Mouse (Mus musculus) kidney, embryonic 16.5 days (tissue): ENCODE measurements at regions not wholly inside any gene's neighbourhood (a gene's known extent, or its start where the extent isn't known, plus 50 kb on each side); places are given as distances from the start of the nearest gene placed in this dataset.

Experiments
- ATAC-seq: fragments of 200-750 bp; cut with Nextera tagmentation; 2 replicates; pipeline ENCODE4 v1.8.0; 2017; ENCODE audit warnings: moderate TSS enrichment; ENCODE audit not compliant: low FRiP score, low TSS enrichment
- H3K27ac ChIP-seq: fragments of 300-500 bp; sonication (generic); 2 replicates; pipeline ENCODE4 v1.5.1; 2014; ENCODE audit warnings: low read length
- H3K27me3 ChIP-seq: fragments of 300-500 bp; sonication (generic); 2 replicates; pipeline ENCODE4 v1.6.1; 2014; ENCODE audit warnings: low read length, control low read depth, mixed read lengths; ENCODE audit not compliant: insufficient read depth
- H3K36me3 ChIP-seq: fragments of 300-500 bp; sonication (generic); 2 replicates; pipeline ENCODE4 v1.6.1; 2014; ENCODE audit warnings: low read length, control low read depth, mixed read lengths; ENCODE audit not compliant: insufficient read depth
- H3K4me1 ChIP-seq: fragments of 300-500 bp; sonication (generic); 2 replicates; pipeline ENCODE4 v1.6.1; 2014; ENCODE audit warnings: low read length, control low read depth, mixed read lengths; ENCODE audit not compliant: insufficient read depth
- H3K4me2 ChIP-seq: fragments of 300-500 bp; sonication (generic); replicated peaks from 2 replicates; pipeline ENCODE4 v1.6.1; 2014; ENCODE audit warnings: low read depth, low read length
- H3K4me3 ChIP-seq: fragments of 300-500 bp; sonication (generic); 2 replicates; pipeline ENCODE4 v1.5.1; 2014; ENCODE audit warnings: mild to moderate bottlenecking, low read length
- H3K9ac ChIP-seq: fragments of 300-500 bp; sonication (generic); replicated peaks from 2 replicates; pipeline ENCODE4 v1.6.1; 2014; ENCODE audit warnings: low read length
- H3K9me3 ChIP-seq: fragments of 300-500 bp; sonication (generic); 2 replicates; pipeline ENCODE4 v1.6.1; 2016; ENCODE audit warnings: low read length, control low read depth
- WGBS: fragments of 180-500 bp; shearing (Covaris S2); extraction: QIAGEN DNeasy Blood & Tissue Kit; methylation state at CpG from one replicate; pipeline ENCODE4 v1.1.7; 2014; 5-methylcytosine and 5-hydroxymethylcytosine counted together

- no peaks in the 10 kb centered on the region for H3K9me3 ChIP-seq
- no peaks in the 10 kb centered on the region for H3K36me3 ChIP-seq
- H3K27me3 ChIP-seq, result no peaks in the 10 kb centered on the region; the same call in 1 of the 2 replicates
- H3K27ac ChIP-seq, result no peak overlapping the region
- no peak overlapping the region for H3K4me3 ChIP-seq
- 85% methylated on average over 1 of the region's 1 CpGs for WGBS
- 0 out of 2 replicates have a peak, but pooled peaks cover 4% of the 10 kb centered on the region for H3K4me1 ChIP-seq
- no peak overlapping the region for H3K4me2 ChIP-seq
- no peak overlapping the region for H3K9ac ChIP-seq
- ATAC-seq, result no peak
Observed at GRCm38 (mm10) chr16:30879878-30880277, 201.4 kb downstream of the Xxylt1 start.

GRCm38 (mm10) chr16:30880682-30881081 lies 200.6 kb downstream of the Xxylt1 start:
- no peaks in the 10 kb centered on the region; the same call in 1 of the 2 replicates for H3K27me3 ChIP-seq
- no peak overlapping the region for H3K4me2 ChIP-seq
- 0 out of 2 replicates have a peak, but pooled peaks cover 2% of the 10 kb centered on the region for H3K4me1 ChIP-seq
- ATAC-seq, result no peak
- no peaks in the 10 kb centered on the region for H3K9me3 ChIP-seq
- H3K27ac ChIP-seq, result no peak overlapping the region
- H3K4me3 ChIP-seq, result no peak overlapping the region
- 67% methylated on average over 3 of the region's 3 CpGs for WGBS
- no peak overlapping the region for H3K9ac ChIP-seq
- no peaks in the 10 kb centered on the region for H3K36me3 ChIP-seq

GRCm38 (mm10) chr16:30881186-30881585 lies 200.0 kb downstream of the Xxylt1 start:
- Histone ChIP-seq H3K27me3 (no peaks in the 10 kb centered on the region; the same call in 1 of the 2 replicates), H3K36me3 (no peaks in the 10 kb centered on the region), H3K27ac (no peak overlapping the region), H3K9ac (no peak overlapping the region), H3K4me3 (no peak overlapping the region), H3K4me1 (no peaks in the 10 kb centered on the region), H3K9me3 (no peaks in the 10 kb centered on the region), H3K4me2 (no peak overlapping the region)
- ATAC-seq, result no peak
- 24% methylated on average over 5 of the region's 5 CpGs for WGBS

GRCm38 (mm10) chr16:30883490-30884188 lies 197.6 kb downstream of the Xxylt1 start:
- H3K36me3 ChIP-seq, result no peaks in the 10 kb centered on the region
- no peak overlapping the region for H3K4me3 ChIP-seq
- no peak overlapping the region for H3K4me2 ChIP-seq
- H3K4me1 ChIP-seq, result no peaks in the 10 kb centered on the region
- no peaks in the 10 kb centered on the region for H3K9me3 ChIP-seq
- no peak for ATAC-seq
- no peak overlapping the region for H3K9ac ChIP-seq
- no peaks in the 10 kb centered on the region; the same call in 1 of the 2 replicates for H3K27me3 ChIP-seq
- 75% methylated on average over 13 of the region's 13 CpGs for WGBS
- H3K27ac ChIP-seq, result no peak overlapping the region

- no peaks in the 10 kb centered on the region for H3K4me1 ChIP-seq
- H3K9me3 ChIP-seq, result no peaks in the 10 kb centered on the region
- H3K4me2 ChIP-seq, result no peak overlapping the region
- H3K27me3 ChIP-seq, result no peaks in the 10 kb centered on the region; the same call in 1 of the 2 replicates
- H3K36me3 ChIP-seq, result no peaks in the 10 kb centered on the region
- ATAC-seq, result no peak
- H3K9ac ChIP-seq, result no peak overlapping the region
- 51% methylated on average over 6 of the region's 6 CpGs for WGBS
- H3K27ac ChIP-seq, result no peak overlapping the region
- no peak overlapping the region for H3K4me3 ChIP-seq
Observed at GRCm38 (mm10) chr16:30884189-30884551, 197.1 kb downstream of the Xxylt1 start.

GRCm38 (mm10) chr16:30886982-30887381 lies 194.2 kb downstream of the Xxylt1 start:
- H3K9ac ChIP-seq, result no peak overlapping the region
- H3K27me3 ChIP-seq, result no peaks in the 10 kb centered on the region; the same call in 1 of the 2 replicates
- no peak for ATAC-seq
- peaks cover 7% of the 10 kb centered on the region; the same call in 1 of the 2 replicates for H3K9me3 ChIP-seq
- H3K4me2 ChIP-seq, result no peak overlapping the region
- no peak overlapping the region for H3K4me3 ChIP-seq
- no peaks in the 10 kb centered on the region for H3K4me1 ChIP-seq
- 54% methylated on average over 1 of the region's 1 CpGs for WGBS
- no peak overlapping the region for H3K27ac ChIP-seq
- no peaks in the 10 kb centered on the region for H3K36me3 ChIP-seq

- Histone ChIP-seq H3K9me3 (peaks cover 7% of the 10 kb centered on the region; the same call in 1 of the 2 replicates), H3K27ac (no peak overlapping the region), H3K27me3 (no peaks in the 10 kb centered on the region; the same call in 1 of the 2 replicates), H3K36me3 (no peaks in the 10 kb centered on the region), H3K4me2 (no peak overlapping the region), H3K4me1 (no peaks in the 10 kb centered on the region), H3K9ac (no peak overlapping the region), H3K4me3 (no peak overlapping the region)
- ATAC-seq, result no peak
- WGBS, result 90% methylated on average over 1 of the region's 1 CpGs
Observed at GRCm38 (mm10) chr16:30887536-30887935, 193.7 kb downstream of the Xxylt1 start.

GRCm38 (mm10) chr16:30888556-30889323 lies 192.5 kb downstream of the Xxylt1 start:
- no peaks in the 10 kb centered on the region for H3K27me3 ChIP-seq
- no peak overlapping the region for H3K27ac ChIP-seq
- 89% methylated on average over 3 of the region's 3 CpGs for WGBS
- no peak overlapping the region for H3K4me3 ChIP-seq
- H3K4me1 ChIP-seq, result no peaks in the 10 kb centered on the region
- no peak overlapping the region for H3K9ac ChIP-seq
- no peak overlapping the region for H3K4me2 ChIP-seq
- ATAC-seq, result no peak
- peaks cover 7% of the 10 kb centered on the region; the same call in 1 of the 2 replicates for H3K9me3 ChIP-seq
- H3K36me3 ChIP-seq, result no peaks in the 10 kb centered on the region

- Histone ChIP-seq H3K9ac (no peak overlapping the region), H3K27ac (no peak overlapping the region), H3K4me1 (no peaks in the 10 kb centered on the region), H3K36me3 (no peaks in the 10 kb centered on the region), H3K4me2 (no peak overlapping the region), H3K4me3 (no peak overlapping the region), H3K9me3 (peaks cover 7% of the 10 kb centered on the region; the same call in 1 of the 2 replicates), H3K27me3 (no peaks in the 10 kb centered on the region)
- WGBS, result 95% methylated on average over 6 of the region's 6 CpGs
- no peak for ATAC-seq
Observed at GRCm38 (mm10) chr16:30892606-30893005, 188.6 kb downstream of the Xxylt1 start.

- no peak overlapping the region for H3K27ac ChIP-seq
- H3K4me3 ChIP-seq, result no peak overlapping the region
- H3K27me3 ChIP-seq, result no peaks in the 10 kb centered on the region
- H3K36me3 ChIP-seq, result no peaks in the 10 kb centered on the region
- ATAC-seq, result no peak
- peaks cover 7% of the 10 kb centered on the region; the same call in 1 of the 2 replicates for H3K9me3 ChIP-seq
- no peaks in the 10 kb centered on the region for H3K4me1 ChIP-seq
- no peak overlapping the region for H3K4me2 ChIP-seq
- no peak overlapping the region for H3K9ac ChIP-seq
Observed at GRCm38 (mm10) chr16:30894086-30894485, 187.1 kb downstream of the Xxylt1 start.
